Mouse (Mus musculus) megakaryocyte-erythroid progenitor cell, adult 5-6 weeks (primary cell): ENCODE measurements at regions not wholly inside any gene's neighbourhood (a gene's known extent, or its start where the extent isn't known, plus 50 kb on each side); places are given as distances from the start of the nearest gene placed in this dataset.
A peak's percentile ranks its signal among the peaks of the same experiment; 100 is the strongest.

Experiments used
- ATAC-seq: replicated peaks from 2 replicates; pipeline ENCODE4 v1.8.0; 2016; ENCODE audit warnings: mild to moderate bottlenecking, inconsistent platforms; ENCODE audit not compliant: severe bottlenecking, poor library complexity, low FRiP score, low TSS enrichment

- ATAC-seq = no peak
These were observed 63.5 kb upstream of the Ndst3 start for GRCm38 (mm10) chr3:123754011-123754610.

- no peak for ATAC-seq
These were observed 64.3 kb upstream of the Ndst3 start for GRCm38 (mm10) chr3:123754927-123755326.

GRCm38 (mm10) chr3:123765911-123766556 is 75.4 kb upstream of the Ndst3 start:
- ATAC-seq = no peak

GRCm38 (mm10) chr3:123766557-123766913 is 75.9 kb upstream of the Ndst3 start:
- ATAC-seq = no peak

GRCm38 (mm10) chr3:123780507-123780906 is 89.9 kb upstream of the Ndst3 start:
- ATAC-seq = peak; percentile 63

GRCm38 (mm10) chr3:123781581-123781980 is 90.9 kb upstream of the Ndst3 start:
- ATAC-seq = no peak

- no peak for ATAC-seq
These were observed 93.5 kb upstream of the Ndst3 start for GRCm38 (mm10) chr3:123784127-123784526.

GRCm38 (mm10) chr3:123794011-123794410 is 103.4 kb upstream of the Ndst3 start:
- ATAC-seq = no peak

- ATAC-seq = no peak
These were observed 114.7 kb upstream of the Ndst3 start for GRCm38 (mm10) chr3:123805338-123805737.

GRCm38 (mm10) chr3:123806050-123806449 is 115.4 kb upstream of the Ndst3 start:
- ATAC-seq = no peak

GRCm38 (mm10) chr3:123806546-123806945 is 115.9 kb upstream of the Ndst3 start:
- no peak for ATAC-seq

GRCm38 (mm10) chr3:123810018-123810942 is 119.6 kb upstream of the Ndst3 start:
- ATAC-seq = no peak

- no peak for ATAC-seq
These were observed 120.4 kb upstream of the Ndst3 start for GRCm38 (mm10) chr3:123810943-123811499.

GRCm38 (mm10) chr3:123828790-123829189 is 138.1 kb upstream of the Ndst3 start:
- ATAC-seq = no peak

GRCm38 (mm10) chr3:123838385-123839170 is 147.9 kb upstream of the Ndst3 start:
- no peak for ATAC-seq

GRCm38 (mm10) chr3:123846554-123846953 is 155.9 kb upstream of the Ndst3 start:
- no peak for ATAC-seq

- no peak for ATAC-seq
These were observed 158.0 kb upstream of the Ndst3 start for GRCm38 (mm10) chr3:123848663-123849062.

GRCm38 (mm10) chr3:123852889-123853288 is 162.2 kb upstream of the Ndst3 start:
- ATAC-seq = no peak

GRCm38 (mm10) chr3:123873709-123874108 is 183.1 kb upstream of the Ndst3 start:
- ATAC-seq = no peak
